Mouse (Mus musculus): ENCODE measurements around the gene Braf. TPM values are rescaled to one million over a fixed set of nuclear protein-coding genes. Genes with fewer than 3 reads are reported as not detected.
"Not testable (repeated sequence)": the region's sequence is repeated elsewhere in the genome, so short reads cannot be mapped to it uniquely, and the experiment has no call there.

Gene Braf
- polyA plus RNA-seq (2021): 13.2 TPM

DNA sequence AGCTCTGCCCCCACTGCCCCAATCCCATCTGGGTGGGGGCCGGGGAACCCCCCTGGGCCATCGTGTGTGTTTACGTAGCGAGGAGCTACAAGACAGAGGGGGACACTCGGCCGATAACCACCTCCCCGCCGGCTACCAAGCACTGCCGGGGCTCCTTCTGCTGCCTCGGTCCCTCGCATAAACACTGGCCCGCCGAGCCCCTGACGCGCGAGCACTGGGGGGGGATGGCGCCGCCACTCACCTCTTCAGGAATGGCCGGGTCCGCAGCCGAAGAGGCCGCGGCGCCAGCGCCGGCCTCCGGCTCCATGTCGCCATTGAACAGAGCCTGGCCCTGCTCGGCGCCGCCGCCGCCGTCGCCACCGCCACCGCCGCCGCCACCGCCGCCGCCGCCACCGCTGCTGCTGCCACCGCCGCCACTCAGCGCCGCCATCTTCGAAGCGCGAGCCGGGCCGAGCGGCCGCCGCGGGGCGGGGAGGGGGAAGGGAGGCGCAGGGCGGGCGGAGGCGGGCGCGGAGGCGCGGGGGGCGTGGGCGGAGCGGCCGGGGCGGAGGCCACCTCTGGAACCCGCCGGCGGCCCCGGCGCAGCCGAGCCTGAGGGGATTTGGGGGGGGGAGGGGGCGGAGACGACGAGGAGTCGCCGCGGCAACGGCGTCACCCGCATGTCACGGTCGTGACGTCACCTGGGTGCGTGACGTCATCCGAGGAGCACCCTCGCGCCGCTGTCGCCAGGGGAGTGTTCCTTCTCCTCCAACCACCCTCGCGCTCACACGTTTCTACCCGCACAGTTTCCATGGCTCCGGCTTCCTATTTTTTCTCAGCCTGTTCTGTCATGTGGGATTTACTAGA is at the start of gene Braf:
Gene Braf, minus strand, starts transcription at position 598 of the 846 bp plus-strand sequence.
- peaks cover 3% of the 10 kb centered on the region for H3K27me3 ChIP-seq
- DNase-seq (ENCODE audit: low read depth, low spot score): peak; percentile 37
- in situ Hi-C loops (cut with MboI; ENCODE audit: low pct_unique_long_range_greater_than_20kb): no loop called here
- no peak for TF ChIP-seq CTCF (IDR thresholded peaks at IDR 0.05)
- peak; percentile 82 for ATAC-seq
- CTCF ChIA-PET: interaction anchor here (1.2 kb wide), 1 partner anchor 58 kb away, joined by 3 read pairs; no protein-coding TSS in a partner anchor
- POLR2A ChIA-PET: no interaction called here

DNA sequence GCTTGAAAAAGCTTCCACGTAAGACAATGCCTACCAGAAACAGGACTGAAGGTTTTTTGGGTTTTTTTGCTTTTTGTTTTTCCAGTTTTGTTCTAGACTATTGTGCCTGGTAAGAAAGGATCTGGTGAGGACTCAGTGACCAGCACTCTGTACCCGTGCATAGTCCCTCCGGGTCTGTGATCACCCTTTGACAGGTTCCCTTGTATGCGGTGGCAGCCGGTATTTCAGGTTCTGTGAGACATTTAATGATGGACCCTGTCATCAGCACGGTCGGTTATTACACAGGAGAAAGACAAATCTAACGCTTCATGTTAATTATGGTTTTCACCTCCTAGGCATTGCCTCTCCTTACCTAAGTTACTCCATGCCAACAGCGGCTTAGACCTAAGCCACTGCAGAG is 49.8 kb upstream of the Braf start:
- TF ChIP-seq CTCF (IDR thresholded peaks at IDR 0.05): no peak
- H3K27me3 ChIP-seq: no peaks in the 10 kb centered on the region
- ATAC-seq (no peak), DNase-seq (ENCODE audit: low read depth, low spot score) (no peak)
- in situ Hi-C loops (cut with MboI; ENCODE audit: low pct_unique_long_range_greater_than_20kb): loop anchor here (25.0 kb wide), 1 partner anchor 163 kb away; no protein-coding TSS in a partner anchor
- CTCF ChIA-PET: no interaction called here
- POLR2A ChIA-PET: no interaction called here

DNA sequence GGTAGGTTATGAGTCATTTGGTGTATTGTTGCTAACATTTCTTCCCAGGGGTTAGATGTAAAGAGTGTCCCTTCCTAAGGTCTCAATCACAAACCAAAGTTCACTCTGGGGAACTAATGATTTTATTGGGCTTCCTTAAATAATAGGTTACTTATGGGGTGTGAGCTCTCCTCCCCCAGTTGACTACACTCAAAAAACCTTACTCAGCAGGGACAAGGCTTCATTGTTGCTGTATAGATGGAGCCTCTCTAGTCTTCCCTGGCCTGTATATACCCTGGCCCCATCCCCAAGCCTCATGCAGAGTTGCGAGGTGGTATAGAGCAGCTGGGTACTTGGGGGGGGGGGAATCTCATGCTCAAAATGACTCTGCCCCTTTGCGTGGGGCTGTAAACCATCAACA is 32.0 kb upstream of the Braf start:
- ChIA-PET POLR2A (interaction anchor here (0.6 to 0.7 kb wide), 2 partner anchors 39 to 46 kb away, joined by 4 to 6 read pairs; no protein-coding TSS in a partner anchor), CTCF (no interaction called here)
- ATAC-seq (no peak), DNase-seq (ENCODE audit: low read depth, low spot score) (no peak)
- TF ChIP-seq CTCF (IDR thresholded peaks at IDR 0.05): no peak
- peaks cover 4% of the 10 kb centered on the region for H3K27me3 ChIP-seq
- in situ Hi-C loops (cut with MboI; ENCODE audit: low pct_unique_long_range_greater_than_20kb): no loop called here

DNA sequence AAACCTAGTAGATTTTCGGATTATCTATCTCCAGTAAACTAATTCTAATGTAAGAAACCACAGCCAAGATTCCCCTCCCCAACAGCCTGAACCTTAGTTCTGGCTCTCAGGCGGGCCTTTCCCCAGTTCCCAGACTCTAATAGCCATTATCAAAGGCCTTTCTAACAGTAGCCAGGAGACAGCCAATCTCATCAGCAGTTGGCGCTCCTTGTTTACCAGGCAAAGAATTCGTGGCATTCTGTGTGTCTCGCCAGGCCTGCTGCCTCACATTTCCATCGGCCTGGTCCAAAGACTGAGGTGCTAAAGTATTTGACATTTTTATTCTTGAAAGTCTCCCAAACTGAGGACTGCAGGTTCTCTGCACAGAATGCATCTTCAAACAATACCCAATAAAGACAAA is 24.6 kb upstream of the Braf start:
- POLR2A ChIA-PET: no interaction called here
- no peak for TF ChIP-seq CTCF (IDR thresholded peaks at IDR 0.05)
- peaks cover 39% of the 10 kb centered on the region for H3K27me3 ChIP-seq
- in situ Hi-C loops (cut with MboI; ENCODE audit: low pct_unique_long_range_greater_than_20kb): no loop called here
- CTCF ChIA-PET: no interaction called here
- ATAC-seq (no peak), DNase-seq (ENCODE audit: low read depth, low spot score) (no peak)

DNA sequence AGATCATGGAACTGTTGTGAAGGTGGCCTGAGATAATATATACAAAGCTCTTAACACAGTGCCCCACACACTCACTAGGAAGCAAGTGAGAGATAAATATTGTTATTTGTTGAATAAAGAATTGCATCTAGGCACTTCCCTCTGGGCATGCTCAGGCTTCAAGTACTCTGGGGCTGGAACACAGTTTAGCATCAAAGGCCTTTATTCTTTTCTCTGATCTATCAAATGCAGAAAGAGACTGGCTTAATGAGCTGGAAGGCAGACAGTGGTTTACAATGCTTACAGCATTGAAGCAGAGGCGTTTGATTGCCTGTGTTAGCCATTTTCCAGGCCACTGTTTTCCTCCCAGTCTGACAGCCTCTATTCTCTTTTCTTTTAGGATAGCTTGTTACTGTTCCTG is 21.8 kb upstream of the Braf start:
- DNase-seq (ENCODE audit: low read depth, low spot score): no peak
- no peak for ATAC-seq
- ChIA-PET CTCF (interaction anchor here (1.5 kb wide), 1 partner anchor 29 kb away, joined by 4 read pairs; no protein-coding TSS in a partner anchor), POLR2A (no interaction called here)
- TF ChIP-seq CTCF (IDR thresholded peaks at IDR 0.05): no peak
- peaks cover 50% of the 10 kb centered on the region for H3K27me3 ChIP-seq
- in situ Hi-C loops (cut with MboI; ENCODE audit: low pct_unique_long_range_greater_than_20kb): no loop called here

DNA sequence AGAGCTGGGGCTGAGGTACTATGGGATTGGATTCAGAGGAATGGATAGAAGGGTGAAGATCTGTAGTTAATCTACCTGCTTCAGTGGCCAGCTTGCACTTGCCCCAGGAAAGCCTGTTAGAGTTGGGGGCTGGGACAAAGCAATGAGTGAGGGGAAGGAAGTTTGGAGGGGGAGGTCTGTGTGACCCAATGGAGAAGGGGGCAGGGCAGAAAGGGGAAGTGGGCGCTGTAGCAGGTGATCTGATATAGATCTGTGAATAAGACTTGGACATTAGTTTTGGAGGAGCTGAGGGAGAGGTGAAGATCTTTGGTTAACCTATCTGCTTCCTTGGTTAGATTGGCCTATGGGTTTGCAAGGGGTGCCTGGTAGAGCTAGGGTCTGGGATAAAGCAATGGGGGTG is 20.2 kb upstream of the Braf start:
- CTCF ChIA-PET: interaction anchor here (1.5 kb wide), 2 partner anchors 14 to 28 kb away, joined by 3 to 4 read pairs; no protein-coding TSS in a partner anchor
- POLR2A ChIA-PET: interaction anchor here (0.6 kb wide), 2 partner anchors 667 to 1367 kb away, joined by 3 to 4 read pairs; no protein-coding TSS in a partner anchor
- no peak for TF ChIP-seq CTCF (IDR thresholded peaks at IDR 0.05)
- ATAC-seq: no peak
- peaks cover 48% of the 10 kb centered on the region for H3K27me3 ChIP-seq
- DNase-seq (ENCODE audit: low read depth, low spot score): no peak
- in situ Hi-C loops (cut with MboI; ENCODE audit: low pct_unique_long_range_greater_than_20kb): no loop called here

DNA sequence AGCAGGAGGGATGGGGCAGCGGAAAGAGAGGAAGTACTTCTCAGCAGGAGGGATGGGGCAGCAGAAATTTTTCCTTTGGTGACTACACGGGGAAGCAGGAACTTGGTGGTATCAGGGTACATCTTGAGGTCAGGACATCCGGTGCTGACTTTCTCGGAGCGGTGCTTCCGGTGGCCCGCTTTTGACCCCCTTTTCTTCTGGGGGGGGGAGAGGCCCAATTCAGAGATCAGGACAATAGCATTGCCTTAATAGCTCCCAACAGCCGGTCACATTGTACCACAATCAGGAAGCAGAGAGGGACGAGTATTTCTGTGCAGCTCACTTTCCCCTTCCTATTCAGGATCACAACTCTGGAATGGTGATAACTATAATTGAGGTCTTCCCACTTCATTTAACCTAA is 14.4 kb upstream of the Braf start:
- H3K27me3 ChIP-seq: peaks cover 33% of the 10 kb centered on the region
- DNase-seq (ENCODE audit: low read depth, low spot score); in situ Hi-C loops (cut with MboI; ENCODE audit: low pct_unique_long_range_greater_than_20kb); ATAC-seq; CTCF ChIA-PET; POLR2A ChIA-PET: not testable (repeated sequence)

DNA sequence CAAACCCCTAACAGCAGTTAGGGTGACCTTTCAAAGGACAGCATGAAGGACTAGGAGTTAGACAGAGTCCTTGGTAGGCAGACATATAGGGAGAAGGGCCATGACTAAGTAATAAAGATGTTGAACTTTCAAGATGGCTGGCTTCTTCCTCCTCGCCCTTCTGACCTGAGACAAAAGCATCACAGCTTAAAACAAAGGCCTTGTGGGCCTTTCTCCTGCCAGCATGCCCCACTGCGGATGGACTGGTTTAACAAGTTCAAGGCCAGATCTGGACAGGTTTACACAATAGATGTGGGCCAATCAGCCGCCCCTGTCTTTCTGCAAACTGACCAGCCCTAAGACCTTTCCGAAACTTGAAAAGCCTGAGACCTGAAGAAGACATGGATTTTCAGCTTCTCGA is 2.8 kb upstream of the Braf start:
- ChIA-PET POLR2A (no interaction called here), CTCF (no interaction called here)
- TF ChIP-seq CTCF (IDR thresholded peaks at IDR 0.05): no peak
- no peak for DNase-seq (ENCODE audit: low read depth, low spot score)
- in situ Hi-C loops (cut with MboI; ENCODE audit: low pct_unique_long_range_greater_than_20kb): no loop called here
- ATAC-seq: no peak
- H3K27me3 ChIP-seq: peaks cover 11% of the 10 kb centered on the region

DNA sequence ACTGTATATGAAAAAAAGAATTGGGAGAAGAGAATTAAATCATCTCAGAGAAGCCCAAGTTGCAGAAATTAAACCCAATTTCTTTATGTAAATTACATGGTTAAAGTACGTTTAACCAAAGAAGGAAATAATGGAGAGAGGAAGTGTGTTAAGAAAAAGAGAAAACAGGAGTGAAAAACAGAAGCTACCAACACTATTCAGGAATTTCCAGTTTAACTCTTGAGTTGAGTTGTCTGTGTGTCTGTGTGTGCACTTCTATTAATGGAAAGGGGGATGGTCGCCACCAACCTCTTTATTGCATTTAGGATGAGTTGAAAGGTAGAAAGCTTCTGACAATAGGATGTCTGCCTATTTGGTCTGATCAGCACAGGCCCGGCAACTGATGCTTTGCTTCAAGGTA is 886 bp upstream of the Braf start:
- POLR2A ChIA-PET: no interaction called here
- H3K27me3 ChIP-seq: peaks cover 3% of the 10 kb centered on the region
- ATAC-seq (no peak), DNase-seq (ENCODE audit: low read depth, low spot score) (no peak)
- no peak for TF ChIP-seq CTCF (IDR thresholded peaks at IDR 0.05)
- in situ Hi-C loops (cut with MboI; ENCODE audit: low pct_unique_long_range_greater_than_20kb): no loop called here
- CTCF ChIA-PET: interaction anchor here (0.7 to 1.2 kb wide), 2 partner anchors 57 to 99 kb away, joined by 3 read pairs; no protein-coding TSS in a partner anchor

DNA sequence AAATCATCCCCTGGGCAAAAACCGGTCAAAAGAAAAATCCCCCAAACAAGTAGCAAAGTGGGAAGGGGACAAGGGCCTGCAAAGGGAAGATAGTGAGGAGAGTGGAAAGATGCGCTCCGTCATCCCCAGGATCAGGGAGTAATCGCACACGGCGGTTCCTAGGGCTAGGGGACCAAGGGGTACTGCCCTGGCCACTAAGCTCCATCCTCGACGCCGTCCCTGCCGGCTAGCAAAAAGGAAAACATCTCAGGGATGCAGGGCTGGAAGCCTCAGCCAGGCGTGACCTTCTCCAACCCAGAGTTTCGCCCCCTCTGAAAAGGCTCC is 759 bp downstream of the Braf start:
- TF ChIP-seq CTCF (IDR thresholded peaks at IDR 0.05): no peak
- H3K27me3 ChIP-seq: no peaks in the 10 kb centered on the region
- POLR2A ChIA-PET: interaction anchor here (0.7 kb wide), 1 partner anchor 12 kb away, joined by 3 read pairs; no protein-coding TSS in a partner anchor
- no peak for DNase-seq (ENCODE audit: low read depth, low spot score)
- CTCF ChIA-PET: no interaction called here
- ATAC-seq: peak; percentile 66
- in situ Hi-C loops (cut with MboI; ENCODE audit: low pct_unique_long_range_greater_than_20kb): no loop called here

DNA sequence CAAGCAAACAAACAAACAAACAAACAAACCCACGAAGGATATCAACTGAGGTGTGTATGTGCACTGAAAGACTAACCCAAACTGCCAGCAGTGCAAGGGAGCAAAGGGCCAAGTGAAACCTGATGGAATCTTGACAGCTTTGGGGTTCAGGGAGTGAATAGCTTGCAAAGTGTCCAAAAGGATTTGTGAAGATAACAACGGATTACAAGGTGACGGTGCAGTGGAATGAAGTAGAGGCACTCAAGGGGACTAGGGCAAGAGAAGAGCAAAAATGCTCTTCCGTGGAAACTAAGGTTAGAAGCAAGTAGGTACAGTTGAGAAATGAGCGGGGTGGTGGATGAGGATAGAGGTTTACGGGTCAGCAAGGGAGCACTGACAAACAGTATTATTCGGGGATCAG is 1.2 kb downstream of the Braf start:
- no peak for ATAC-seq
- in situ Hi-C loops (cut with MboI; ENCODE audit: low pct_unique_long_range_greater_than_20kb): no loop called here
- ChIA-PET CTCF (no interaction called here), POLR2A (interaction anchor here (0.7 kb wide), 1 partner anchor 12 kb away, joined by 3 read pairs; no protein-coding TSS in a partner anchor)
- no peaks in the 10 kb centered on the region for H3K27me3 ChIP-seq
- no peak for DNase-seq (ENCODE audit: low read depth, low spot score)
- TF ChIP-seq CTCF (IDR thresholded peaks at IDR 0.05): no peak
